Mouse (Mus musculus): ENCODE results near the gene Gorasp2. TPM values are rescaled to one million over a fixed set of nuclear protein-coding genes. Genes with fewer than 3 reads are reported as not detected.

The Gorasp2 gene
- 79.5 and 96.4 TPM in 2 replicates for polyA plus RNA-seq (2012; rRNA removed)

- TF ChIP-seq CTCF (IDR thresholded peaks at IDR 0.05; ENCODE audit: borderline replicate concordance, extremely low read depth, insufficient read depth, insufficient read length) (peak; percentile 81), POLR2A (IDR thresholded peaks at IDR 0.05; ENCODE audit: borderline replicate concordance, extremely low read depth, insufficient read depth, insufficient read length, poor library complexity, severe bottlenecking) (peak; percentile 95)
- DNase-seq (ENCODE audit: low read depth) = peak; percentile 99
Observed at GRCm38 (mm10) chr2:70660887-70661714, at the start of gene Gorasp2. Gene Gorasp2, plus strand, starts transcription at chr2:70661576.

- no peak for DNase-seq (ENCODE audit: low read depth)
- TF ChIP-seq CTCF (IDR thresholded peaks at IDR 0.05; ENCODE audit: borderline replicate concordance, extremely low read depth, insufficient read depth, insufficient read length) (no peak), POLR2A (IDR thresholded peaks at IDR 0.05; ENCODE audit: borderline replicate concordance, extremely low read depth, insufficient read depth, insufficient read length, poor library complexity, severe bottlenecking) (no peak)
Observed at GRCm38 (mm10) chr2:70614745-70615351, 46.5 kb upstream of the Gorasp2 start.

DNA sequence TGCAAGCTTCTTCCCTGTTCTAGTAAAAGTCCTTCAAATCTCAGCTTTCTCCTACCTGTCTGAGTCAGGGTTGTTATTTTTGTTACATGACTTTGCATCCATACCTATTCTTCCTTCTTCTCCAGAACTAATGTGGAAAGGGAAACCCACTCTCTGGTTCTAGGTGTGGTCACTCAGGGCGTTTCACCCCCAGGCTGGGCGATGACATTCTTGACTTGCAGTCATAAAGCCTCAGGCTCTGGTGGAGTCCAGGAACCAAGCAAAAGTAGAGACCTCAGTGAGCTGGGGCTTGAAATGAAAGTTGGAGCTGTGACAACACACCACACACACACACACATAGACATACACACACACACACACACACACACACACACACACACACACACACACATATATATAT, 45.3 kb upstream of the Gorasp2 start:
- DNase-seq (ENCODE audit: low read depth) = no peak
- TF ChIP-seq POLR2A (IDR thresholded peaks at IDR 0.05; ENCODE audit: borderline replicate concordance, extremely low read depth, insufficient read depth, insufficient read length, poor library complexity, severe bottlenecking) = no peak
- TF ChIP-seq CTCF (IDR thresholded peaks at IDR 0.05; ENCODE audit: borderline replicate concordance, extremely low read depth, insufficient read depth, insufficient read length) = no peak

GRCm38 (mm10) chr2:70616617-70617016, 44.8 kb upstream of the Gorasp2 start:
- no peak for TF ChIP-seq POLR2A (IDR thresholded peaks at IDR 0.05; ENCODE audit: borderline replicate concordance, extremely low read depth, insufficient read depth, insufficient read length, poor library complexity, severe bottlenecking)
- TF ChIP-seq CTCF (IDR thresholded peaks at IDR 0.05; ENCODE audit: borderline replicate concordance, extremely low read depth, insufficient read depth, insufficient read length) = no peak

DNA sequence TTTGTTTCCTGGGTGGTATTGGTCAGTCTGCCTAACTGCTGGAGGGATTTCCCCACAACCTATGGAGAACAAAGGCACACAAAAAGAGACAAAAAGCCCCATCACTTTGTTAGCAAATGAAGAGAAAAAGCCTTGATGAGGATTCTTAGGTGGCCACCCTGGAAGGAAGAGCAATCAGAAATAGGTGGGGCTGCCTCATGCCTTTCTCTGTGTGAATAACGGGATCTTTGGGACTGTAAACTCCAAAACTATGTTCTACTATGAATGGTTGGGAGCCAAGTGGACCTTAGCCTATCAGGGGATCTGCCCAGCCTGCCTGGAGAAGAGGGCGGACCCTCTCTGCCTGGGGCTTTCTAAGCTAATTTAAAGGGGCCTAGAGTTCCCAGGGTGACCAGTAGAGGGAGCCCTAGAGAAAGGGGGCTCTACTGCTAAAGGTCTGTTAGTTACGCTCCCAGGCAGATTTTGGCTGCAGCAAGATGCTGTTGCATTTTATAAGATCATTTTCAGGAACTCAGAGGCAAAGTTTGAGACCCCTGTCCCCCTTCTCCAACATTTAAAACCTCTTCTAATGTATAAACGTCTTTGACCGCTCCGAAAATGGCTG, 42.0 kb upstream of the Gorasp2 start:
- no peak for DNase-seq (ENCODE audit: low read depth)
- TF ChIP-seq CTCF (IDR thresholded peaks at IDR 0.05; ENCODE audit: borderline replicate concordance, extremely low read depth, insufficient read depth, insufficient read length) = peak; percentile 22; the same call in 1 of the 2 replicates
- TF ChIP-seq POLR2A (IDR thresholded peaks at IDR 0.05; ENCODE audit: borderline replicate concordance, extremely low read depth, insufficient read depth, insufficient read length, poor library complexity, severe bottlenecking) = no peak

More at GRCm38 (mm10) chr2:70616617-70617016, 44.8 kb upstream of the Gorasp2 start:
- no peak for DNase-seq (ENCODE audit: low read depth)

DNA sequence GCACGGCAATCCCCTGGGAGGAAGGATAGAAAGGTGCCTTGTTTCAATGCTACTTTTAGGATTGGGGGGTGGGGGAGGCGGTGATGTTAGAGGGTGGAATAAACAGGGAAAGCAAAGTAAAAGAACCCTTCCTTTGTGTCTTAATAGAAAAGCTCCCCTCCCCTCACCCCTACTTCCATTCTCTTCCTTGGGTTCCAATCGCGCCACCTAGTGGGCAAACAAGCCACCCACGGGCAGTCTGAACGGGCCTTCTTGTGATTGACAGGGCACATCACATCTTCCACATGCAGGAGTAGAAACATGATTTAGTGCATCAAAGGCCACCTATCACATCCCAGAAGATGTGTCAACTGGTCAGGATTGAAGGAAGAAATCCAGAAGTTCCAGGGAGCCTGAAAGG, 41.2 kb upstream of the Gorasp2 start:
- no peak for TF ChIP-seq POLR2A (IDR thresholded peaks at IDR 0.05; ENCODE audit: borderline replicate concordance, extremely low read depth, insufficient read depth, insufficient read length, poor library complexity, severe bottlenecking)
- peak; percentile 76 for TF ChIP-seq CTCF (IDR thresholded peaks at IDR 0.05; ENCODE audit: borderline replicate concordance, extremely low read depth, insufficient read depth, insufficient read length)
- peak; percentile 87 for DNase-seq (ENCODE audit: low read depth)

DNA sequence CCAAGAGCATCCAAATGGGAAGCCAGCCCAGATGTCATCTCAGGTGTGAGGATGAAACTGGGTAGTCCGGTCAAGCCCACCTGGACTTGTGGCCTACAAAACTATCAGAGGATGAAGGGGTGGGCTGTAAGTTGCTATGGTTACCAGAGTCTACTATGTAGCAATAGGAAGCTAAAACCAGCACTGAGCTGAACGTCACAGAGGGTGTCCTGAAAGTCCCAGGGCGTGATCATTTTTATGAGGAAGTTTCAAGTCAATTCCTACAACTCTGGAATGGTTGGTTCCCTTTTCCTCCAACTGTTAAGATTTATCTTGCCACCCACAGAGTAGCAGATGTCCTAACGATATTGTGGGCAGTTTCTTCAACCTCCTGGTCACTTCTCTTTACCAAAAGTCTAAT, 39.1 kb upstream of the Gorasp2 start:
- TF ChIP-seq CTCF (IDR thresholded peaks at IDR 0.05; ENCODE audit: borderline replicate concordance, extremely low read depth, insufficient read depth, insufficient read length) (no peak), POLR2A (IDR thresholded peaks at IDR 0.05; ENCODE audit: borderline replicate concordance, extremely low read depth, insufficient read depth, insufficient read length, poor library complexity, severe bottlenecking) (no peak)
- DNase-seq (ENCODE audit: low read depth) = no peak

GRCm38 (mm10) chr2:70625761-70626160, 35.6 kb upstream of the Gorasp2 start:
- TF ChIP-seq CTCF (IDR thresholded peaks at IDR 0.05; ENCODE audit: borderline replicate concordance, extremely low read depth, insufficient read depth, insufficient read length) (no peak), POLR2A (IDR thresholded peaks at IDR 0.05; ENCODE audit: borderline replicate concordance, extremely low read depth, insufficient read depth, insufficient read length, poor library complexity, severe bottlenecking) (no peak)
- DNase-seq (ENCODE audit: low read depth) = no peak

DNA sequence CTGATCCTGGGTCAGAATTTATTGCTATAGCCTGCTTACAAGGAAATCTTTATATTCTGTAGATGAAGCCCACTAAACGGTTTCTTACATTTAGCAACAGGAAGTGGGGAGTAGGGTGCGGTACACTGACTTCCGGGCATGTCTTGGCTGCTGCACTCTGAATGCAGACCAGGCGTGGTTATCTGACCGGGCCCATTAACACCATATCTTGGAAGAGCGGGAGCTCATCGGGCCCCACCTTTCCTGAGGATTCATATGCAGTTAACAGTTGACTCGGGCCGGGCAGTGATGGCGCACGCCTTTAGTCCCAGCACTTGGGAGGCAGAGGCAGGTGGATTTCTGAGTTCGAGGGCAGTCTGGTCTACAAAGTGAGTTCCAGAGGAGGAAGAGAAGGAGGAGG, 33.0 kb upstream of the Gorasp2 start:
- no peak for DNase-seq (ENCODE audit: low read depth)
- no peak for TF ChIP-seq CTCF (IDR thresholded peaks at IDR 0.05; ENCODE audit: borderline replicate concordance, extremely low read depth, insufficient read depth, insufficient read length)

DNA sequence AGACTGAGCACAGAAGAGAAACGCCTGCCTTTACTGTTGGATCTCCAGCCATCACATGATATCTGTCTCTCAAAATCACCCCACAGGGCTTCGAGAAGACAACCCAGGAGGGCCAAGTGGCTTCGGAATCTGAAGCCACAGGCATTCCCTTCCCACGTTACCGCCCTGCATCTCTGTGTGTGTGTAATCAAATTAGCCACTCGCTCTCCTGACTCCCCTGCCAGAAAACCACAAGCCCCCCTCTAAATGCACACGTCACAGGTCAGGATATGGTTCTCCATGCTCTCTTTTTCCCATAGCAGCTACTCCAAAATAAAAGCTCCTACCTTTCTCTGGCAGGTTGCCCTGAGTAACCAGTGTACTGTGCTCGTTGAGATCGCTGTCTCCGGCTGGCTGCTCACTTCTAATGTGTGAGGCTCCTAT, 32.0 kb upstream of the Gorasp2 start:
- DNase-seq (ENCODE audit: low read depth) = peak; percentile 93
- no peak for TF ChIP-seq POLR2A (IDR thresholded peaks at IDR 0.05; ENCODE audit: borderline replicate concordance, extremely low read depth, insufficient read depth, insufficient read length, poor library complexity, severe bottlenecking)
- no peak for TF ChIP-seq CTCF (IDR thresholded peaks at IDR 0.05; ENCODE audit: borderline replicate concordance, extremely low read depth, insufficient read depth, insufficient read length)

GRCm38 (mm10) chr2:70629921-70630320, 31.5 kb upstream of the Gorasp2 start:
- no peak for TF ChIP-seq POLR2A (IDR thresholded peaks at IDR 0.05; ENCODE audit: borderline replicate concordance, extremely low read depth, insufficient read depth, insufficient read length, poor library complexity, severe bottlenecking)
- TF ChIP-seq CTCF (IDR thresholded peaks at IDR 0.05; ENCODE audit: borderline replicate concordance, extremely low read depth, insufficient read depth, insufficient read length) = no peak
- DNase-seq (ENCODE audit: low read depth) = no peak
